Comparison of ENCODE assay signal across 8 mouse cellular contexts in the genomic region with DNA sequence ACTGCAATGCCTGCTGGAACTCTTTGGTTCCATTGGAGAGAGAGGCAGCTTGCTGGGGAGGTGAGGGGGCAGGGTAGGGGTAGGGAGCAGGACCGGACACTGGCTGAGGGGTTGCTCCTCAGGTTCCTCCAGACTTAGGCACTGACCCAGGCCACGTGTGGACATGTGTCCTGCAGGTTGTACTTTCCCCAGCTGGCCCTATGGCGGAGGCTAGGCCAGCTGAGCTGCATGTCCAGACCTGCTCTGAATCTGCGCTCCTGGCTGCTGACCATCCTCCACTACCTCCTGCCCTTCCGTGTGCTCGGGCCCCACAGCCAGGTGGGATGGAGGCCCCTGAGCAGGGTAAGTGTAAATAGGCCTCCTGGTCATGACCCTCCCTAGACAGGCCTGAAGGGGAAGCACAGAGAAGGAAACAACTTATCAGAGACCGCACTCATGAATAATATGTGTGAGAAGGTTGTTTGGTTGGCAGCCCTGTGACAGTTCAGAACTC.
DNase-seq lines count a peak whose midpoint lies in the region; ATAC-seq and TF ChIP-seq lines count a peak whose summit lies in the region.
"Not testable (repeated sequence)": the region's sequence is repeated elsewhere in the genome, so short reads cannot be mapped to it uniquely, and the experiment has no call there.

No protein-coding gene starts in this region.

- H3K4me1 ChIP-seq in cortical plate, adult 2 months (ENCODE audit: control insufficient read depth, insufficient read depth, low read length); hindbrain, embryonic 15.5 days (replicated peaks); limb, embryonic 12.5 days (replicated peaks): not testable (repeated sequence)

- DNase-seq in Patski (ENCODE audit: low read depth, low spot score), result not testable (repeated sequence)
- peak; percentile 35 to 53 for DNase-seq in gastrocnemius, adult 8-10 months (ENCODE audit: low spot score in 2 of 2)
- peak; percentile 66 for DNase-seq in right cerebral cortex, postnatal 14 days
- DNase-seq in urinary bladder, adult 2 months (ENCODE audit: low spot score), result peak; percentile 90

- H3K27ac ChIP-seq in cortical plate, adult 2 months (ENCODE audit: insufficient read depth, low read length), result 0 out of 2 replicates have a peak overlapping the region, but pooled peaks have one; percentile 17
- not testable (repeated sequence) for H3K27ac ChIP-seq in hindbrain, embryonic 15.5 days (replicated peaks); limb, embryonic 12.5 days

- not testable (repeated sequence) for H3K4me3 ChIP-seq in cortical plate, adult 2 months (ENCODE audit: insufficient read depth, low read length); hindbrain, embryonic 15.5 days; limb, embryonic 12.5 days (replicated peaks)

- ATAC-seq in Patski, result peak; percentile 8
- peak; percentile 45 for ATAC-seq in hindbrain, embryonic 15.5 days (ENCODE audit: low FRiP score, low read depth)
- peak; percentile 34 for ATAC-seq in limb, embryonic 12.5 days (ENCODE audit: insufficient number of reproducible peaks, insufficient read depth, low FRiP score, low TSS enrichment, low read depth)
- peak; percentile 1 for ATAC-seq in megakaryocyte progenitor cell, adult 5-6 weeks (replicated peaks; ENCODE audit: poor library complexity)

- POLR2A ChIA-PET in Patski (lab: Charles Lee), result interaction anchor here (1.0 kb wide), 1 partner anchor 20 kb away, joined by 3 read pairs; no protein-coding TSS in a partner anchor

- peaks cover 16% of the 10 kb centered on the region for H3K9me3 ChIP-seq in hindbrain, embryonic 15.5 days
- peaks cover 24% of the 10 kb centered on the region for H3K9me3 ChIP-seq in limb, embryonic 12.5 days

- CTCF ChIA-PET in Patski (lab: Charles Lee), result interaction anchor here (3.7 to 29.7 kb wide), 3 partner anchors 10 to 41 kb away, joined by 16 to 1630 read pairs (median 518); no protein-coding TSS in a partner anchor

- not testable (repeated sequence) for H3K36me3 ChIP-seq in hindbrain, embryonic 15.5 days
- peaks cover 19% of the 10 kb centered on the region for H3K36me3 ChIP-seq in limb, embryonic 12.5 days

- not testable (repeated sequence) for TF ChIP-seq CTCF in Patski (IDR thresholded peaks at IDR 0.05); cortical plate, adult 2 months (IDR thresholded peaks at IDR 0.05; ENCODE audit: extremely low read depth, insufficient read depth, low read length)

- not testable (repeated sequence) for TF ChIP-seq POLR2A in cortical plate, adult 2 months (IDR thresholded peaks at IDR 0.05; ENCODE audit: extremely low read depth, insufficient read depth, low read length)

- in situ Hi-C loops in Patski (cut with MboI; ENCODE audit: low pct_unique_long_range_greater_than_20kb), result not testable (repeated sequence)

- H3K9ac ChIP-seq in hindbrain, embryonic 15.5 days; limb, embryonic 12.5 days (replicated peaks): not testable (repeated sequence)

- WGBS in hindbrain, embryonic 15.5 days, result 94% methylated on average over 5 of the region's 7 CpGs
- WGBS in limb, embryonic 12.5 days, result 95% methylated on average over 5 of the region's 7 CpGs

- not testable (repeated sequence) for H3K27me3 ChIP-seq in Patski; hindbrain, embryonic 15.5 days; limb, embryonic 12.5 days

- H3K4me2 ChIP-seq in hindbrain, embryonic 15.5 days; limb, embryonic 12.5 days: not testable (repeated sequence)
